Mouse (Mus musculus): ENCODE measurements around the gene Clec2l. TPM values are rescaled to one million over a fixed set of nuclear protein-coding genes. Genes with fewer than 3 reads are reported as not detected.
A peak's percentile ranks its signal among the peaks of the same experiment; 100 is the strongest.

Gene Clec2l
- total and polyA plus RNA-seq, 3 experiments, result 0.52 to 5.9 (median 0.84) TPM

- no peak overlapping the region for H3K9ac ChIP-seq (ENCODE audit: low read depth, low read length)
- 89% methylated on average over 4 of the region's 4 CpGs for WGBS
These were observed 35.4 kb upstream of the Clec2l start for GRCm38 (mm10) chr6:38627486-38627885.

GRCm38 (mm10) chr6:38629556-38629955, 33.3 kb upstream of the Clec2l start:
- intact Hi-C loops (cut with DNase I), result no loop called here
- TF ChIP-seq CTCF (IDR thresholded peaks at IDR 0.05) (no peak), EP300 (IDR thresholded peaks at IDR 0.05; ENCODE audit: insufficient read depth, low read depth, low read length) (no peak), POLR2A (IDR thresholded peaks at IDR 0.05; ENCODE audit: insufficient read depth, low read depth, low read length) (no peak)
- Histone ChIP-seq H3K36me3 (ENCODE audit: control insufficient read depth, insufficient read depth, low read length) (no peaks in the 10 kb centered on the region), H3K27me3 (ENCODE audit: control insufficient read depth, insufficient read depth, low read length) (no peaks in the 10 kb centered on the region), H3K27ac (no peak overlapping the region), H3K4me1 (ENCODE audit: control insufficient read depth, insufficient read depth, low read length) (no peaks in the 10 kb centered on the region; the same call in 1 of the 2 replicates), H3K79me2 (replicated peaks; ENCODE audit: control insufficient read depth, insufficient read depth, low read length) (no peaks in the 10 kb centered on the region), H3K9ac (ENCODE audit: low read depth, low read length) (no peak overlapping the region), H3K4me3 (no peak overlapping the region)
- 94% methylated on average over 1 of the region's 1 CpGs for WGBS
- peak in 1 of 2 experiments; percentile 11 for DNase-seq

More at GRCm38 (mm10) chr6:38627486-38627885, 35.4 kb upstream of the Clec2l start:
- no peak overlapping the region for H3K4me3 ChIP-seq
- H3K27me3 ChIP-seq (ENCODE audit: control insufficient read depth, insufficient read depth, low read length), result no peaks in the 10 kb centered on the region
- intact Hi-C loops (cut with DNase I), result no loop called here
- H3K36me3 ChIP-seq (ENCODE audit: control insufficient read depth, insufficient read depth, low read length), result peaks cover 5% of the 10 kb centered on the region
- peaks cover 3% of the 10 kb centered on the region; the same call in 1 of the 2 replicates for H3K4me1 ChIP-seq (ENCODE audit: control insufficient read depth, insufficient read depth, low read length)
- no peak for TF ChIP-seq POLR2A (IDR thresholded peaks at IDR 0.05; ENCODE audit: insufficient read depth, low read depth, low read length)
- TF ChIP-seq EP300 (IDR thresholded peaks at IDR 0.05; ENCODE audit: insufficient read depth, low read depth, low read length), result no peak
- no peak for TF ChIP-seq CTCF (IDR thresholded peaks at IDR 0.05)
- no peak overlapping the region for H3K27ac ChIP-seq
- no peak for DNase-seq
- H3K79me2 ChIP-seq (replicated peaks; ENCODE audit: control insufficient read depth, insufficient read depth, low read length), result no peaks in the 10 kb centered on the region

- Histone ChIP-seq H3K9ac (ENCODE audit: low read depth, low read length) (no peak overlapping the region), H3K27me3 (ENCODE audit: control insufficient read depth, insufficient read depth, low read length) (peaks cover 4% of the 10 kb centered on the region), H3K4me1 (ENCODE audit: control insufficient read depth, insufficient read depth, low read length) (peaks cover 5% of the 10 kb centered on the region), H3K79me2 (replicated peaks; ENCODE audit: control insufficient read depth, insufficient read depth, low read length) (no peaks in the 10 kb centered on the region), H3K4me3 (no peak overlapping the region), H3K27ac (no peak overlapping the region), H3K36me3 (ENCODE audit: control insufficient read depth, insufficient read depth, low read length) (no peaks in the 10 kb centered on the region)
- DNase-seq, result no peak
- intact Hi-C loops (cut with DNase I), result no loop called here
- 100% methylated on average over 2 of the region's 2 CpGs for WGBS
- TF ChIP-seq CTCF (IDR thresholded peaks at IDR 0.05) (no peak), POLR2A (IDR thresholded peaks at IDR 0.05; ENCODE audit: insufficient read depth, low read depth, low read length) (no peak), EP300 (IDR thresholded peaks at IDR 0.05; ENCODE audit: insufficient read depth, low read depth, low read length) (no peak)
These were observed 30.0 kb upstream of the Clec2l start for GRCm38 (mm10) chr6:38632826-38633225.

GRCm38 (mm10) chr6:38634461-38634860, 28.4 kb upstream of the Clec2l start:
- intact Hi-C loops (cut with DNase I), result no loop called here
- 92% methylated on average over 8 of the region's 8 CpGs for WGBS
- peaks cover 5% of the 10 kb centered on the region for H3K4me1 ChIP-seq (ENCODE audit: control insufficient read depth, insufficient read depth, low read length)

GRCm38 (mm10) chr6:38635941-38636851, 26.7 kb upstream of the Clec2l start:
- no peak for TF ChIP-seq POLR2A (IDR thresholded peaks at IDR 0.05; ENCODE audit: insufficient read depth, low read depth, low read length)
- no peak for TF ChIP-seq EP300 (IDR thresholded peaks at IDR 0.05; ENCODE audit: insufficient read depth, low read depth, low read length)
- TF ChIP-seq CTCF (IDR thresholded peaks at IDR 0.05), result no peak
- H3K27me3 ChIP-seq (ENCODE audit: control insufficient read depth, insufficient read depth, low read length), result peaks cover 6% of the 10 kb centered on the region
- peak overlapping the region; percentile 58 for H3K9ac ChIP-seq (ENCODE audit: low read depth, low read length)
- no peaks in the 10 kb centered on the region for H3K79me2 ChIP-seq (replicated peaks; ENCODE audit: control insufficient read depth, insufficient read depth, low read length)
- peak; percentile 46 to 61 for DNase-seq
- WGBS, result under 1% methylated on average over 72 of the region's 72 CpGs
- H3K4me3 ChIP-seq, result peak overlapping the region; percentile 80
- no peaks in the 10 kb centered on the region for H3K36me3 ChIP-seq (ENCODE audit: control insufficient read depth, insufficient read depth, low read length)
- H3K4me1 ChIP-seq (ENCODE audit: control insufficient read depth, insufficient read depth, low read length), result peaks cover 5% of the 10 kb centered on the region
- peak overlapping the region; percentile 32; the same call in 1 of the 2 replicates for H3K27ac ChIP-seq
- intact Hi-C loops (cut with DNase I), result no loop called here

More at GRCm38 (mm10) chr6:38634461-38634860, 28.4 kb upstream of the Clec2l start:
- DNase-seq, result peak in 1 of 2 experiments; percentile 3
- Histone ChIP-seq H3K4me3 (no peak overlapping the region), H3K27me3 (ENCODE audit: control insufficient read depth, insufficient read depth, low read length) (peaks cover 6% of the 10 kb centered on the region), H3K9ac (ENCODE audit: low read depth, low read length) (no peak overlapping the region), H3K79me2 (replicated peaks; ENCODE audit: control insufficient read depth, insufficient read depth, low read length) (no peaks in the 10 kb centered on the region), H3K36me3 (ENCODE audit: control insufficient read depth, insufficient read depth, low read length) (no peaks in the 10 kb centered on the region), H3K27ac (no peak overlapping the region)
- no peak for TF ChIP-seq CTCF (IDR thresholded peaks at IDR 0.05)
- TF ChIP-seq EP300 (IDR thresholded peaks at IDR 0.05; ENCODE audit: insufficient read depth, low read depth, low read length), result no peak
- TF ChIP-seq POLR2A (IDR thresholded peaks at IDR 0.05; ENCODE audit: insufficient read depth, low read depth, low read length), result no peak
